Mouse (Mus musculus) layer of hippocampus, adult 9-11 months (tissue): ENCODE results near the gene Osbpl6.

Source experiments
- DNase-seq: peaks from one replicate; pipeline ENCODE4 v3.0.0; 2022

Gene Osbpl6

GRCm38 (mm10) chr2:76406151-76406936 is at the start of gene Osbpl6:
Gene Osbpl6 (plus strand): TSS chr2:76406508.
- DNase-seq = peak; percentile 57

- no peak for DNase-seq
These were observed 46.1 kb upstream of the Osbpl6 start, which contains the start of gene Cyct for GRCm38 (mm10) chr2:76360226-76360625. Gene Cyct (minus strand): TSS chr2:76360450.

- no peak for DNase-seq
These were observed 44.2 kb upstream of the Osbpl6 start for GRCm38 (mm10) chr2:76362111-76362510.

GRCm38 (mm10) chr2:76365811-76366210 is 40.5 kb upstream of the Osbpl6 start:
- DNase-seq = no peak

GRCm38 (mm10) chr2:76367188-76367922 is 39.0 kb upstream of the Osbpl6 start:
- DNase-seq = peak; percentile 52

GRCm38 (mm10) chr2:76368861-76369660 is 37.2 kb upstream of the Osbpl6 start:
- no peak for DNase-seq

GRCm38 (mm10) chr2:76369821-76370655 is 36.3 kb upstream of the Osbpl6 start, which contains the start of gene Rbm45:
Gene Rbm45 (plus strand): TSS chr2:76369984.
- peak; percentile 80 for DNase-seq

GRCm38 (mm10) chr2:76370656-76370922 is 35.7 kb upstream of the Osbpl6 start:
- no peak for DNase-seq

GRCm38 (mm10) chr2:76372244-76372643 is 34.1 kb upstream of the Osbpl6 start:
- DNase-seq = no peak

- DNase-seq = no peak
These were observed 31.6 kb upstream of the Osbpl6 start for GRCm38 (mm10) chr2:76374544-76375206.

GRCm38 (mm10) chr2:76378646-76379045 is 27.7 kb upstream of the Osbpl6 start:
- no peak for DNase-seq

- no peak for DNase-seq
These were observed 19.8 kb upstream of the Osbpl6 start for GRCm38 (mm10) chr2:76386531-76386930.

GRCm38 (mm10) chr2:76400178-76400577 is 6.1 kb upstream of the Osbpl6 start:
- DNase-seq = no peak

GRCm38 (mm10) chr2:76405596-76406150 is 635 bp upstream of the Osbpl6 start:
- peak; percentile 11 for DNase-seq

- DNase-seq = peak; percentile 59
These were observed 681 bp downstream of the Osbpl6 start for GRCm38 (mm10) chr2:76406937-76407441.

- DNase-seq = no peak
These were observed 3.2 kb downstream of the Osbpl6 start for GRCm38 (mm10) chr2:76409526-76409925.

- DNase-seq = no peak
These were observed 3.7 kb downstream of the Osbpl6 start for GRCm38 (mm10) chr2:76409986-76410385.

- peak; percentile 17 for DNase-seq
These were observed 6.6 kb downstream of the Osbpl6 start for GRCm38 (mm10) chr2:76412924-76413323.

- no peak for DNase-seq
These were observed 11.3 kb downstream of the Osbpl6 start for GRCm38 (mm10) chr2:76417446-76418141.

GRCm38 (mm10) chr2:76418142-76418518 is 11.8 kb downstream of the Osbpl6 start:
- no peak for DNase-seq
